Mouse (Mus musculus) liver, embryonic 14.5 days (tissue): ENCODE measurements at regions not wholly inside any gene's neighbourhood (a gene's known extent, or its start where the extent isn't known, plus 50 kb on each side); places are given as distances from the start of the nearest gene placed in this dataset.

Experiments used
- CTCF ChIP-seq: IDR thresholded peaks from 2 replicates; pipeline ENCODE4 v1.5.1; 2016; ENCODE audit warnings: antibody characterized with exemption, low read depth, control low read depth
- EP300 ChIP-seq: IDR thresholded peaks from 2 replicates; pipeline ENCODE4 v1.6.1; 2016; ENCODE audit warnings: antibody characterized with exemption, low read depth

GRCm38 (mm10) chr4:94356982-94357381 lies 199.4 kb upstream of the Gm10306 start:
- no peak for TF ChIP-seq CTCF
- no peak for TF ChIP-seq EP300
